ENCODE assay signal across 8 mouse cellular contexts in genomic region chr6:71441251-71441580, GRCm38 (mm10). TPM values are rescaled to one million over a fixed set of nuclear protein-coding genes. Genes with fewer than 3 reads are reported as not detected.
DNase-seq lines count a peak whose midpoint lies in the region; ATAC-seq and TF ChIP-seq lines count a peak whose summit lies in the region.

No protein-coding gene starts in this region.

- no peaks in the 10 kb centered on the region for H3K36me3 ChIP-seq in neural tube, embryonic 11.5 days (ENCODE audit: control insufficient read depth, insufficient read depth, low read length)
- no peaks in the 10 kb centered on the region for H3K36me3 ChIP-seq in liver, embryonic 12.5 days

- H3K27ac ChIP-seq in cerebellum, adult 2 months (ENCODE audit: insufficient read depth, low read length), result peak overlapping the region; percentile 89
- H3K27ac ChIP-seq in neural tube, embryonic 11.5 days (ENCODE audit: low read depth, low read length), result peak overlapping the region; percentile 97
- H3K27ac ChIP-seq in liver, embryonic 12.5 days, result peak overlapping the region; percentile 94

- peak overlapping the region; percentile 84 for H3K9ac ChIP-seq in neural tube, embryonic 11.5 days (ENCODE audit: low read length)
- H3K9ac ChIP-seq in liver, embryonic 12.5 days, result peak overlapping the region; percentile 85

- no peaks in the 10 kb centered on the region for H3K27me3 ChIP-seq in cerebellum, adult 2 months (ENCODE audit: control insufficient read depth, insufficient read depth, low read length)
- no peaks in the 10 kb centered on the region for H3K27me3 ChIP-seq in neural tube, embryonic 11.5 days (ENCODE audit: control insufficient read depth, insufficient read depth, low read length)
- H3K27me3 ChIP-seq in liver, embryonic 12.5 days (replicated peaks), result no peaks in the 10 kb centered on the region

- no peak; the same call in 1 of the 2 replicates for TF ChIP-seq POLR2A in cerebellum, adult 2 months (IDR thresholded peaks at IDR 0.05; ENCODE audit: borderline replicate concordance, insufficient read depth, low read length)

- H3K4me1 ChIP-seq in cerebellum, adult 2 months (ENCODE audit: control insufficient read depth, insufficient read depth, low read length), result no peaks in the 10 kb centered on the region
- H3K4me1 ChIP-seq in neural tube, embryonic 11.5 days (ENCODE audit: control insufficient read depth, insufficient read depth, low read length), result peaks cover 13% of the 10 kb centered on the region; the same call in 1 of the 2 replicates
- H3K4me1 ChIP-seq in liver, embryonic 12.5 days, result peaks cover 52% of the 10 kb centered on the region

- peak overlapping the region; percentile 96 for H3K4me2 ChIP-seq in neural tube, embryonic 11.5 days (ENCODE audit: low read depth)
- H3K4me2 ChIP-seq in liver, embryonic 12.5 days, result peak overlapping the region; percentile 96

- peak overlapping the region; percentile 64 for H3K4me3 ChIP-seq in cerebellum, adult 2 months (replicated peaks; ENCODE audit: insufficient read depth, low read depth, low read length)
- peak overlapping the region; percentile 95 for H3K4me3 ChIP-seq in neural tube, embryonic 11.5 days (ENCODE audit: low read depth, low read length)
- H3K4me3 ChIP-seq in liver, embryonic 12.5 days, result peak overlapping the region; percentile 67

- no peaks in the 10 kb centered on the region for H3K9me3 ChIP-seq in neural tube, embryonic 11.5 days (ENCODE audit: control insufficient read depth, low read length)
- H3K9me3 ChIP-seq in liver, embryonic 12.5 days (replicated peaks), result no peaks in the 10 kb centered on the region

- WGBS in cerebellum, adult 2 months, result 2% methylated on average over 12 of the region's 12 CpGs
- 4% methylated on average over 12 of the region's 12 CpGs for whole genome bisulfite sequencing in neural tube, embryonic 11.5 days
- WGBS in liver, embryonic 12.5 days (ENCODE audit: insufficient replicate concordance), result 7% methylated on average over 12 of the region's 12 CpGs

- DNase-seq in cerebellum, adult 2 months, result no peak
- DNase-seq in cerebellum, adult 8-10 months, result no peak
- DNase-seq in neural tube, embryonic 11.5 days (ENCODE audit: low spot score), result no peak
- no peak for DNase-seq in neural tube, embryonic 10.5 days (ENCODE audit: extremely low spot score, low spot score)
- DNase-seq in testis, postnatal 14 days (ENCODE audit: low spot score), result peak; percentile 85
- no peak for DNase-seq in adrenal gland, adult 2 months
- DNase-seq in urinary bladder, adult 2 months (ENCODE audit: low spot score), result no peak

- TF ChIP-seq CTCF in cerebellum, adult 2 months (IDR thresholded peaks at IDR 0.05; ENCODE audit: borderline replicate concordance, insufficient read depth, low read depth, low read length), result no peak

- ATAC-seq in neural tube, embryonic 11.5 days (ENCODE audit: insufficient read depth, low FRiP score, low TSS enrichment), result peak; percentile 10
- no peak for ATAC-seq in liver, embryonic 12.5 days

RNA-seq across cellular contexts. Expression of gene Rmnd5a, which starts 0.8 kb away (rescaled TPM):
- 110 and 113 TPM in 2 replicates for polyA plus RNA-seq in cerebellum, adult 2 months (2012; rRNA removed)
- polyA plus RNA-seq in neural tube, embryonic 11.5 days (2014; fragmentation: Nextera tagmentation; extraction: Ambion mirVana), result 9.7 and 13.0 TPM in 2 replicates
- 11.6 and 12.3 TPM in 2 replicates for polyA plus RNA-seq in liver, embryonic 12.5 days (2016; fragmentation: Nextera tagmentation; extraction: Ambion mirVana)
- 10 to 100 TPM; 68.1 to 80.1 TPM for total RNA-seq in adrenal gland, adult 2 months (2021)
- 18.3 and 20.9 TPM in 2 replicates for polyA plus RNA-seq in adrenal gland, adult 2 months (2012; rRNA removed)
- polyA plus RNA-seq in urinary bladder, adult 2 months (2012; rRNA removed), result 47.4 and 54.8 TPM in 2 replicates

RNA-seq across cellular contexts. Expression of gene Rnf103, which starts 52.5 kb away (rescaled TPM):
- 40.2 and 40.6 TPM in 2 replicates for polyA plus RNA-seq in cerebellum, adult 2 months (2012; rRNA removed)
- polyA plus RNA-seq in neural tube, embryonic 11.5 days (2014; fragmentation: Nextera tagmentation; extraction: Ambion mirVana), result 18.6 and 19.4 TPM in 2 replicates
- 11.0 and 11.2 TPM in 2 replicates for polyA plus RNA-seq in liver, embryonic 12.5 days (2016; fragmentation: Nextera tagmentation; extraction: Ambion mirVana)
- total RNA-seq in adrenal gland, adult 2 months (2021), result 10 to 100 TPM; 28.5 to 40.3 TPM
- polyA plus RNA-seq in adrenal gland, adult 2 months (2012; rRNA removed), result 37.8 and 49.3 TPM in 2 replicates
- 27.9 and 29.4 TPM in 2 replicates for polyA plus RNA-seq in urinary bladder, adult 2 months (2012; rRNA removed)
